Mouse (Mus musculus): ENCODE results near the gene Adam23.

- TF ChIP-seq EP300 (IDR thresholded peaks at IDR 0.05) (no peak), CTCF (IDR thresholded peaks at IDR 0.05) (no peak)
Observed at GRCm38 (mm10) chr1:63539884-63540613, 94.4 kb downstream of the Adam23 start.

Measured in lung, postnatal 0 days (tissue).